Mouse (Mus musculus) neural tube, embryonic 11.5 days (tissue): ENCODE data around the gene H6pd. TPM values are rescaled to one million over a fixed set of nuclear protein-coding genes. Genes with fewer than 3 reads are reported as not detected.
A peak's percentile ranks its signal among the peaks of the same experiment; 100 is the strongest.
"Not testable (repeated sequence)": the region's sequence is repeated elsewhere in the genome, so short reads cannot be mapped to it uniquely, and the experiment has no call there.

ENCODE experiments used
- ATAC-seq: fragments of 200-750 bp; cut with Nextera tagmentation; 2 replicates; pipeline ENCODE4 v1.8.0; 2017; ENCODE audit warnings: moderate number of reproducible peaks, mild to moderate bottlenecking, moderate TSS enrichment, moderate library complexity; ENCODE audit not compliant: insufficient read depth, low FRiP score, low TSS enrichment
- DNase-seq: peaks from one replicate; pipeline ENCODE4 v3.0.0-alpha.2; 2015; ENCODE audit warnings: low spot score
- H3K27ac ChIP-seq: fragments of 300-500 bp; sonication (generic); 2 replicates; pipeline ENCODE4 v1.5.1; 2014; ENCODE audit warnings: low read depth, mild to moderate bottlenecking, low read length
- H3K27me3 ChIP-seq: fragments of 300-500 bp; sonication (generic); 2 replicates; pipeline ENCODE4 v1.6.1; 2014; ENCODE audit warnings: mild to moderate bottlenecking, low read length, mixed read lengths; ENCODE audit not compliant: control insufficient read depth, insufficient read depth
- H3K36me3 ChIP-seq: fragments of 300-500 bp; sonication (generic); 2 replicates; pipeline ENCODE4 v1.6.1; 2014; ENCODE audit warnings: mild to moderate bottlenecking, low read length, moderate library complexity, mixed read lengths; ENCODE audit not compliant: control insufficient read depth, insufficient read depth
- H3K4me1 ChIP-seq: fragments of 300-500 bp; sonication (generic); 2 replicates; pipeline ENCODE4 v1.6.1; 2014; ENCODE audit warnings: low read length, mixed read lengths; ENCODE audit not compliant: control insufficient read depth, insufficient read depth
- H3K4me2 ChIP-seq: fragments of 300-500 bp; sonication (generic); 2 replicates; pipeline ENCODE4 v1.6.1; 2014; ENCODE audit warnings: low read depth, mild to moderate bottlenecking, moderate library complexity
- H3K4me3 ChIP-seq: fragments of 300-500 bp; sonication (generic); 2 replicates; pipeline ENCODE4 v1.5.1; 2014; ENCODE audit warnings: low read depth, low read length
- H3K9ac ChIP-seq: fragments of 300-500 bp; sonication (generic); 2 replicates; pipeline ENCODE4 v1.6.1; 2014; ENCODE audit warnings: mild to moderate bottlenecking, low read length
- H3K9me3 ChIP-seq: fragments of 300-500 bp; sonication (generic); 2 replicates; pipeline ENCODE4 v1.6.1; 2016; ENCODE audit warnings: low read length; ENCODE audit not compliant: control insufficient read depth
- WGBS: fragments of 180-500 bp; shearing (Covaris S2); extraction: QIAGEN DNeasy Blood & Tissue Kit; methylation state at CpG from one replicate; pipeline ENCODE4 v1.1.7; 2014; 5-methylcytosine and 5-hydroxymethylcytosine counted together
- polyA plus RNA-seq: library from polyadenylated mRNA; unstranded; fragments of >200 nt; fragmentation: Nextera tagmentation; extraction: Ambion mirVana; gene quantifications from 2 replicates; pipeline ENCODE4 v1.2.1, GENCODE M21; 2014

The H6pd gene
- polyA plus RNA-seq, 1 experiment from 2014 or later = 3.6 TPM

- H3K4me1 ChIP-seq = peaks cover 14% of the 10 kb centered on the region
- H3K27ac ChIP-seq = no peak overlapping the region
- ATAC-seq (peak; percentile 50; the same call in 1 of the 2 replicates), DNase-seq (peak; percentile 61)
- peak overlapping the region; percentile 29; the same call in 1 of the 2 replicates for H3K9ac ChIP-seq
- peak overlapping the region; percentile 42 for H3K4me3 ChIP-seq
- H3K36me3 ChIP-seq = no peaks in the 10 kb centered on the region
- H3K27me3 ChIP-seq = peaks cover 23% of the 10 kb centered on the region
- WGBS = 0% methylated on average over 20 of the region's 20 CpGs
- peak overlapping the region; percentile 93 for H3K4me2 ChIP-seq
- H3K9me3 ChIP-seq = no peaks in the 10 kb centered on the region
These were observed 39.2 kb upstream of the H6pd start for GRCm38 (mm10) chr4:150048038-150048437.

DNA sequence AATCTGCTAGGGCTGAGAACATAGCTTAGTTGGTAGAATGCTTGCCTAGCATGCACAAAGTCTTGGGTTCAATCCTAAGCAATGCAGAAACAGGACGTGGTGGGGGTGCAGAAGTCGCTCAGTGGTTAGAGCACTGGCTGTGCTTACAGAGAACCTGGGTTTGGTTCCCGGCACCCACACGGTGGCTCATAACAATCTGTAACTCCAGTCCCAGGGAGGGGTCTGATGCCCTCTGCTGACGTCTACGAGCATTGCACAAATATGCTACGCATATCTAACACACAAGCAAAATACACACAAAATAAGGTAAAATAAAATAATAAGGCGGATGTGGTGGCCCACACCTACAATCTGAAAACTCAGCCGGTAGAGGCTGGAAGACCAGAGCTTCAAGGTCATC lies 34.8 kb upstream of the H6pd start:
- Histone ChIP-seq H3K4me1 (peaks cover 9% of the 10 kb centered on the region; the same call in 1 of the 2 replicates), H3K27me3 (peaks cover 14% of the 10 kb centered on the region), H3K4me3 (no peak overlapping the region), H3K4me2 (no peak overlapping the region), H3K9ac (no peak overlapping the region), H3K9me3 (no peaks in the 10 kb centered on the region), H3K27ac (no peak overlapping the region), H3K36me3 (no peaks in the 10 kb centered on the region)
- no peak for DNase-seq
- 89% methylated on average over 9 of the region's 9 CpGs for WGBS
- ATAC-seq = no peak

DNA sequence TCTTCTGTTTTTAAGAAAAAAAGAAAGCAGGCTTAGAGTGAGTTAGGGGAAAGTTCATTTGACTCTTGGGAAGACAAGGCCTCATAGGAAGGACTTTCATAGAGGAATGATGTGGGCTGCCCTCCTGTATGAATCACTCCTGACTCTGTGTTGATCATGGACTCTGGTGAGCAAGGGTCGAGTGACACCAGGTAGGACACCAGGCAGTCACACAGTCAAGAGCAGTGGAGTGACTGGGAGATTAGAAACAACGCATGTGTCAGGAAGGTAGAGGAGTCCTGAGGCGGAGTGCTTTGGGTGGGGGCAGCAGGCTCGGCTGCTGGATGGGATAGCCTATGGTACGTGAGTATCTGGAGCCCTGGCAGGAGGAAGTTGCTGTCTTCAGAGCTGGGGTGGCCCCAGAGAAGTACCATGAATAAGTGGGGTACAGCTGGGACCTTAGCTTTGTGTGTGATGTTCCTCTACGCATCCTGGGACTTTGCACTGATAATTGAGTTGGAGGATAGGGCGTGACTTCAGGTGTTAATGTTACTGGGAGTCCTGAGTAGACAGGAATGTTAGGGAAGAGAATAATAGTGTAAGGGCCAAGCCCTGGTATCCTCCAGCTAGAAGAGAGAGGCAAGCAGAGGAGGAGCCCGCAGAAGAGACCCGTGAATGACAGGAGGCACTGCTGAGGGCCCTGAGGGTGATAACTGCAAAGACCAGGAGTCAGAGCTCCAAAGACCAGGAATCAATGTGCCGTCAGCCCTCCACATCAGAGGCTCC lies 32.7 kb upstream of the H6pd start:
- Histone ChIP-seq H3K27ac (no peak overlapping the region), H3K4me1 (no peaks in the 10 kb centered on the region), H3K9me3 (no peaks in the 10 kb centered on the region), H3K9ac (no peak overlapping the region), H3K4me3 (no peak overlapping the region), H3K27me3 (no peaks in the 10 kb centered on the region), H3K36me3 (no peaks in the 10 kb centered on the region), H3K4me2 (no peak overlapping the region)
- ATAC-seq (no peak), DNase-seq (no peak)
- 84% methylated on average over 10 of the region's 10 CpGs for WGBS

- not testable (repeated sequence) for H3K4me2 ChIP-seq, H3K9me3 ChIP-seq, DNase-seq, H3K4me1 ChIP-seq, H3K4me3 ChIP-seq, H3K27ac ChIP-seq, H3K9ac ChIP-seq, H3K36me3 ChIP-seq, ATAC-seq, H3K27me3 ChIP-seq
- WGBS = 80% methylated on average over 1 of the region's 1 CpGs
These were observed 32.0 kb upstream of the H6pd start for GRCm38 (mm10) chr4:150040856-150041255.

DNA sequence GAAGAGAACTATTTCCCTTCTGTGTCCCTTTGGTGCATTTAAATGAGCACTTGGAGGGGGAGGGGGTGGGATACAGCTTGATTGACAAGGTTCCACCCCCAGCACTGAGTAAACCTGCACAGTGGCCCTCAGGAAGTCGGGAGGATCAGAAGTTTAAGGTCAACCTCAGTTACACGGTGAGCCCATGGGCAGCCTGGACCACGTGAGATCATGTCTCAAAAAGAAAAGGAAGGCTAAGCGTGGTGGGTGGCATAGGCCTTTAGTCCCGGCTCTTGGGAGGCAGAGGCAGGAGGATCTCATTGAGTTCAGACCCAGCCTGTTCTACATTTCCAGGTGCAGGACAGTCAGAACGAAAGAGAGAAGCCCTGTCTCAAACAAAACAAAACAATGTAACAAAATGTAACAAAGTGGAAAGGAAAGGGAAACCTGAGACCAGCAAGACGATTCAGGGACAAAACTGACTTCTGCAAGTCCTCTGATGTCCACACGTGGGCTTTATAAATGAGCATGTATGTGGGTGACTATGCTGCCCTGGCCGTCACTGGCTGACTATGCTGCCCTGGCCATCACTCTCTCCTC lies 31.3 kb upstream of the H6pd start:
- Histone ChIP-seq H3K4me3 (no peak overlapping the region), H3K27ac (no peak overlapping the region), H3K9ac (no peak overlapping the region), H3K4me2 (no peak overlapping the region), H3K27me3 (peaks cover 6% of the 10 kb centered on the region), H3K36me3 (no peaks in the 10 kb centered on the region), H3K4me1 (no peaks in the 10 kb centered on the region), H3K9me3 (no peaks in the 10 kb centered on the region)
- ATAC-seq = no peak
- DNase-seq = no peak
- 82% methylated on average over 9 of the region's 9 CpGs for WGBS

- Histone ChIP-seq H3K4me1 (no peaks in the 10 kb centered on the region), H3K27me3 (peaks cover 22% of the 10 kb centered on the region), H3K9me3 (no peaks in the 10 kb centered on the region), H3K4me2 (no peak overlapping the region), H3K27ac (no peak overlapping the region), H3K9ac (no peak overlapping the region), H3K4me3 (no peak overlapping the region), H3K36me3 (no peaks in the 10 kb centered on the region)
- ATAC-seq (no peak), DNase-seq (no peak)
- WGBS = 90% methylated on average over 7 of the region's 7 CpGs
These were observed 29.7 kb upstream of the H6pd start for GRCm38 (mm10) chr4:150038533-150038932.

DNA sequence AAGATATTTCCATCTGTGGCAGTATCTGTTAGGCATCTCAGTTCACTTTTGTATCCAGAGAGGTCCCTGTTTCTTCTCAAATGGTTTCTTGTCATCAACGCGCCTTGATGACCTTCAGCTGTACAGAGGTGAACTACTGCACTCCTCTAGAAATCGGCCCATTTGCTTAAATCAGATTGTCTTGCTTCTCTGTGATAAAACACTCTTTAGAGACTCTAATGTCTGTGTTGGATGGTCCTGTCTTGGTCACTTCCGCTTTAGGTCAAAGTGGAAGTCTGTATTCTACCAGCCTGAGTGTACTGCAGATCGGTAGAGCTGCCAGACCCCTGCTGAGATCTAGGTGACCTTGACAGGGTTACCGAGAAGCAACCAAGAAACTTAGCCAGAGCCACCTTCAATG lies 27.3 kb upstream of the H6pd start:
- no peak overlapping the region for H3K4me3 ChIP-seq
- H3K4me2 ChIP-seq = no peak overlapping the region
- no peaks in the 10 kb centered on the region for H3K36me3 ChIP-seq
- H3K4me1 ChIP-seq = peaks cover 5% of the 10 kb centered on the region
- H3K27me3 ChIP-seq = peaks cover 46% of the 10 kb centered on the region
- no peak overlapping the region for H3K9ac ChIP-seq
- no peaks in the 10 kb centered on the region for H3K9me3 ChIP-seq
- ATAC-seq (no peak), DNase-seq (no peak)
- 84% methylated on average over 6 of the region's 6 CpGs for WGBS
- H3K27ac ChIP-seq = no peak overlapping the region

DNA sequence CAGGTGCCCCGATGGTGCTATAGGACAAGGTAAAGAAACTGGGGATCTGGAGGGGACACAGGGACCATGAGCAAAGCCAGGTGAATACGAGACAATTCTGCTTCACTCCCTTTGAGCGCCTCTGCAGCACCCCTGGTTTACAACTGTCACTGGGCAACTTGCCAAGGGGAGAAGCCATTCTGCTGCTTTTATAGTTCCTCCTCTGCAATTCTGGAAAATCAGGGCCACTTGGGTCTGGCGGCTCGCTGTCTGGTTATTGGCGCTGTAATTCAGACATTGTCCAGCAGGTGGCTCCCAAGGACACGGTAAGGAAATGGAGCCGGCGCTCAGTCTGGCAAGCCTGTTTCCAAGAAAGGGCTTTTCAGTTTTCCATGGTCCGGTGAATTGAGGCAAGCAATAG lies 26.5 kb upstream of the H6pd start:
- WGBS = 13% methylated on average over 10 of the region's 10 CpGs
- ATAC-seq = no peak
- peaks cover 52% of the 10 kb centered on the region for H3K27me3 ChIP-seq
- H3K4me1 ChIP-seq = peaks cover 9% of the 10 kb centered on the region
- peak; percentile 89 for DNase-seq
- no peak overlapping the region for H3K4me3 ChIP-seq
- H3K27ac ChIP-seq = no peak overlapping the region
- H3K36me3 ChIP-seq = no peaks in the 10 kb centered on the region
- H3K4me2 ChIP-seq = no peak overlapping the region
- no peak overlapping the region for H3K9ac ChIP-seq
- H3K9me3 ChIP-seq = no peaks in the 10 kb centered on the region

GRCm38 (mm10) chr4:150033261-150033671 lies 24.4 kb upstream of the H6pd start:
- Histone ChIP-seq H3K9ac (0 out of 2 replicates have a peak overlapping the region, but pooled peaks have one; percentile 11), H3K36me3 (no peaks in the 10 kb centered on the region), H3K27ac (no peak overlapping the region), H3K27me3 (peaks cover 70% of the 10 kb centered on the region), H3K9me3 (no peaks in the 10 kb centered on the region), H3K4me1 (peaks cover 9% of the 10 kb centered on the region), H3K4me2 (peak overlapping the region; percentile 39), H3K4me3 (peak overlapping the region; percentile 23)
- ATAC-seq = peak; percentile 77; the same call in 1 of the 2 replicates
- WGBS = under 1% methylated on average over 31 of the region's 31 CpGs
- peak; percentile 68 for DNase-seq
